Mouse (Mus musculus) liver, embryonic 16.5 days (tissue): ENCODE results near the gene Osgep. TPM values are rescaled to one million over a fixed set of nuclear protein-coding genes. Genes with fewer than 3 reads are reported as not detected.

ENCODE experiments used
- polyA plus RNA-seq: library from polyadenylated mRNA; unstranded; fragments of >200 nt; fragmentation: Nextera tagmentation; extraction: Ambion mirVana; gene quantifications from 2 replicates; pipeline ENCODE4 v1.2.1, GENCODE M21; 2015

Gene Osgep
- polyA plus RNA-seq, 1 experiment from 2014 or later = 53.3 TPM

Other genes with a start within 250 kb of the Osgep start
- not detected in 2 replicates for gene Olfr747, start 231.7 kb downstream of the Osgep start, polyA plus RNA-seq
- not detected in 2 replicates for gene Olfr748, start 217.5 kb downstream of the Osgep start, polyA plus RNA-seq
- not detected in 2 replicates for gene Olfr749, start 179.8 kb downstream of the Osgep start, polyA plus RNA-seq
- 14.6 TPM in 2 replicates for gene Ttc5, start 139.4 kb downstream of the Osgep start, polyA plus RNA-seq
- gene Ccnb1ip1, start 117.2 kb downstream of the Osgep start, polyA plus RNA-seq = not detected in 2 replicates
- 28.9 and 31.0 TPM in 2 replicates for gene Parp2, start 117.1 kb downstream of the Osgep start, polyA plus RNA-seq
- gene Tep1, start 54.3 kb downstream of the Osgep start, polyA plus RNA-seq = 3.2 and 3.7 TPM in 2 replicates
- 0.08 and 0.11 TPM in 2 replicates for gene Klhl33, start 27.4 kb downstream of the Osgep start, polyA plus RNA-seq
- 61.8 and 61.9 TPM in 2 replicates for gene Apex1, start 75 bp upstream of the Osgep start, polyA plus RNA-seq
- gene Pip4p1, start 6.0 kb upstream of the Osgep start, polyA plus RNA-seq = 22.8 and 24.9 TPM in 2 replicates
- gene Pnp, start 6.2 kb upstream of the Osgep start, polyA plus RNA-seq = 75.2 and 83.1 TPM in 2 replicates
- not detected in 2 replicates for gene Gm49342, start 19.6 kb upstream of the Osgep start, polyA plus RNA-seq
- gene Pnp2, start 31.1 kb upstream of the Osgep start, polyA plus RNA-seq = 10.6 and 11.0 TPM in 2 replicates
- gene Rnase10, start 82.9 kb upstream of the Osgep start, polyA plus RNA-seq = 0.09 TPM in 1 of 2 replicates, not detected in the other
- gene Rnase9, start 117.0 kb upstream of the Osgep start, polyA plus RNA-seq = not detected in 2 replicates
- gene Rnase11, start 125.3 kb upstream of the Osgep start, polyA plus RNA-seq = not detected in 2 replicates
- 1.7 and 2.0 TPM in 2 replicates for gene Rnase12, start 132.8 kb upstream of the Osgep start, polyA plus RNA-seq
- not detected in 2 replicates for gene Olfr750, start 149.5 kb upstream of the Osgep start, polyA plus RNA-seq
- 19.7 and 23.1 TPM in 2 replicates for gene Rnase4, start 166.2 kb upstream of the Osgep start, polyA plus RNA-seq
- 6.7 and 8.4 TPM in 2 replicates for gene Ang, start 166.3 kb upstream of the Osgep start, polyA plus RNA-seq
- gene Eddm3b, start 189.5 kb upstream of the Osgep start, polyA plus RNA-seq = not detected in 2 replicates
- gene Rnase6, start 199.0 kb upstream of the Osgep start, polyA plus RNA-seq = 2.7 and 3.2 TPM in 2 replicates
- 0.27 and 2.1 TPM in 2 replicates for gene Rnase1, start 221.9 kb upstream of the Osgep start, polyA plus RNA-seq
- gene Rnase2b, start 237.4 kb upstream of the Osgep start, polyA plus RNA-seq = not detected in 2 replicates